Mouse (Mus musculus): ENCODE data around the gene Plbd1. TPM values are rescaled to one million over a fixed set of nuclear protein-coding genes. Genes with fewer than 3 reads are reported as not detected.
A peak's percentile ranks its signal among the peaks of the same experiment; 100 is the strongest.

Gene Plbd1
- total RNA-seq, 2 experiments from 2014 or later, result 12.2 to 14.9 TPM

DNA sequence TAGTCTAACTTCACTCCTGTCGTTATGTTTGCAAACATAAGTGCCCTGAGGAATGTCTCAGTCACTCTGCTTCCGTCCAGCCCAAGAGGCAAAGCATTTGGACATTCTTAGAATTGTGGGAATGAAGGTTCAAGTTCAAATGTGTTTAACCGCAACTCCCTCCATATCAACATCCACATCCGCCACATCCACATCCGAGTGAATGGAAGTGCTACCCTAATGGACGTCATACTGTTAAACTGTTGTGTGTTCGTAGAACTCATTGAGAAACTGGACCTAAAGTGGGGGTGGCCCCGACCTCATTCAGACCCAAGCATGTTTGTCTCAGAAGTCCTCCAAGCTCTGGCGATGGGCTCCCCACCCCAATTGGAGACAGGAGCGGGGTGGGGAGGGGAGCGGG is 5.9 kb downstream of the Plbd1 start:
- intact Hi-C loops (cut with DNase I; ENCODE audit: low total_unique reads), result no loop called here
- no peak for DNase-seq

DNA sequence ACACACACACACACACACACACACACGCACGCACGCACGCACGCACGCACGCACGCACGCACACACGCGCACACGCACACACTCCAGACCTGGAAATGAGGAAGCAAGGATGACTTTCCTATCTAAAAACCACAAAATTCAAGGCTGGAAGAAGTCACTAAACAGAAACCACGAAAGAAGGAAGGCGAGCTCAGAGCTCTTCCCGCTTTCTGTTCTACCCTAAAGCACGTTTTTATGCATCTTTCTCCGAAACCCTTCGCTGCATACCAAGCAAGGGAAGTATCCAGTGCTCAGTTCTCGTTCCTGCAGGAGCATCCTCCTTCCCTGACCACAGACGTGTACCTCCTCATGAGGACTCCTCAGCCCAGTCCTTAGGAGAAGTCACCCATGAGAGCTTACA is 7.3 kb downstream of the Plbd1 start:
- DNase-seq, result no peak

DNA sequence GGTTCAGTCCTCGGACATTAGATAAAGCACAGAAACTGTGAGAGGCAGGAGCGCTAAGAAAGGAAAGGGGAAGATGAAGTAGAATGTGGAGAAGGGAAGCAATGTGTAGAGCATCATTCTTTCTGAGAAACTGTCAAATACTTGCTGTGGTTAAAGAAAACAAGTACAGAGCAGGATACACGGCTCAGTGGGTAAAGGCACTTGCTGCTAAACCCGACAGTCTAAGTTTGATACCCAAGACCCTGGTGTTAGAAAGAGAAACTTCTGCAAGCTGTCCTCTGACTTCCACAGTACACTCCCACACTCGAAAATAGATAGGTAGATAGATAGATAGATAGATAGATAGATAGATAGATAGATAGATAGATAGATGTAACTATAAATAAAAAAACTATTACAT is 8.4 kb downstream of the Plbd1 start:
- intact Hi-C loops (cut with DNase I; ENCODE audit: low total_unique reads), result no loop called here
- no peak for DNase-seq

More for the DNA sequence above, 7.3 kb downstream of the Plbd1 start:
- intact Hi-C loops (cut with DNase I; ENCODE audit: low total_unique reads), result no loop called here

DNA sequence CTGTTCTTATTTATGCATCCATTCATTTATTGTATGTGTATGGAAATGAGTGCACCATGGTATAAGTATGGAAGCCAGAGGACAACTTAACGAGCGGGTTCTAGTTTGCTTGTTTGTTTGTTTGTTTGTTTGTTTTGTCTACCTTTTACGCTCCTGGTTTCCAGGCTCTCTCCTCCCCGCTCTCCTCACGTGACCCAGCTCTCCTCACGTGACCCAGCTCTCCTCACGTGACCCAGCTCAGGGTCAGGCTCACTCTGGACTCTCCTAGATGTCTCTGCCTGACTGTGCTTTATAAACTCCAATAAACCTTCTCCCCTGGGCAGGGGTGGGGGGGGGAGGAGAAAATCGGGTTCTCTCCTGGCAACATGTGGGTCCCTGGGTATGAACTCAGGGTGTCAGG is 11.1 kb downstream of the Plbd1 start:
- intact Hi-C loops (cut with DNase I; ENCODE audit: low total_unique reads), result no loop called here
- DNase-seq, result no peak

DNA sequence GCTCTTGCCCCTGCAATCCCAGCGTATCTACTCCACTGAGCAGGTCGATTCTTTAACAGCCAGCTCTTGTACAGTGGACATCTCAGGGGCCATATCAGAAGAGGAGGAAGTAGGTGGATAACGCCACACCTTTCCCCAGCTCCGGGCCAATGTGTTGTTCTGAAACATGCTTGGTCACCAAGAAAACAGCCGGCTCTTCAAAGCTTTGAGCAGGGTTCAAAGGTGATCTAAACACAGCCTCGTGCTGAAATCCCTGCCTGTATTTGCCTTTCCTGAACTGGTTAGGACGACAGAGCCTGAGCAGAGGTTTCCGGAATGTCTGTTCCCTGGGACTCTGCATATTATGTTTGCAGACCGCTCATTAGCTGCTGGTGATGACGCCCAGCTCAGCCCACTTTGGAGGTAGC is 14.3 kb downstream of the Plbd1 start:
- intact Hi-C loops (cut with DNase I; ENCODE audit: low total_unique reads), result no loop called here
- DNase-seq, result no peak

DNA sequence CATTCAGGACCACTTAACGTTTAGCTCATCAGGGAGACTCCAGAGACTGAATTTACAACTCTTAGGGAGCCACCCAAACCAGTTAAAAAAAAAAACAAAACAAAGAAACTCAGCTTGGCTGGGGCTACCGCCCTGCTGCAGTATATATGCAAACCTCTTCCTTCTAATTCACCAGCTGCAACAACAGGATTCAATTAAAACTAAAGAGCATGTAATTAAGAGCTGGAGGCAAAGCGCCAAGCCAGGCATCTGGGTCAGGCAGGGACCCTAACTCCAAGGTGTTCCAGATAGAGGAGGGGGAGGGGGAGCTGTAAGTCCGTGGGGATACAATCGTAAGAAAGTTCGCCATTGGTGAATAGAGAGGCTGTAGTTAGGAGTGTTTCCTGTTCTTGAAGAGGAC is 15.5 kb downstream of the Plbd1 start:
- no peak for DNase-seq
- intact Hi-C loops (cut with DNase I; ENCODE audit: low total_unique reads), result no loop called here

DNA sequence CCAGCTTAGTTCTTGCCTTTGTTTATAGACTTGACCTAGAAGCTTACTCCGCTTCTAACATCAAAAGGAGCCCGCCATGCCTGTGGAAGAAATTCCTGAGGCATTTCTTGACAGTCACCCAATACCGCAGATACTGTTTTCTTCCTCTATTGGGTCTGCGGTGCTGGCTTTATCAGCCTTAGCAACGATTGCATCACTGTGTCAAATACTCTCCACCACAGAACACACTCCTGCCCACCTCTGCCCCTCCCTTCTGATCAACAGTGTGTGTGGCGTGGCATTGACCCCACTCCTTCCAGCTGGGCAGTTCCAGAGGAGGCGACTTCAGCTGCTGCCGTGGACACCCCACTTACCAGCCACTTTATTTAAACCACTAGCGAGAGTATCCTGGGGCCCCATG is 16.0 kb downstream of the Plbd1 start:
- intact Hi-C loops (cut with DNase I; ENCODE audit: low total_unique reads), result no loop called here
- DNase-seq, result no peak

DNA sequence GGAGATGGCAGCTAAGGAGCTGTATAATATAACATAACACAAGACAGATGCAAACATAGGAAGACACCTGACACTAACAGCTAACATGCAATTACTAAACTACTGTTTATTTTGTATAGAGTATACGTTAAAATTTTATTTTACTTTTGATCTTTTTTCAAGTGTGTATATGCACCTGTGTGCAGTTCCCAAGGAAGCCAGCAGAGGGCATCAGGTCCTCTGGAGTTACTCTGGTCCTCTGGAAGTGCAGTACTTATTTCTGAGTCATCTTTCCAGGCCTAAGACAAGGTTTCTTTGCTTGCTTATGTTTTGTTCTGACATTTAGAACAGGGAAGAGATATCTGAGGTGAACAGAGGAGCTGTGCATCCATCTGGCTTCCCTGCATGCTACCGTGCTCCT is 17.6 kb downstream of the Plbd1 start:
- intact Hi-C loops (cut with DNase I; ENCODE audit: low total_unique reads), result no loop called here
- no peak for DNase-seq

DNA sequence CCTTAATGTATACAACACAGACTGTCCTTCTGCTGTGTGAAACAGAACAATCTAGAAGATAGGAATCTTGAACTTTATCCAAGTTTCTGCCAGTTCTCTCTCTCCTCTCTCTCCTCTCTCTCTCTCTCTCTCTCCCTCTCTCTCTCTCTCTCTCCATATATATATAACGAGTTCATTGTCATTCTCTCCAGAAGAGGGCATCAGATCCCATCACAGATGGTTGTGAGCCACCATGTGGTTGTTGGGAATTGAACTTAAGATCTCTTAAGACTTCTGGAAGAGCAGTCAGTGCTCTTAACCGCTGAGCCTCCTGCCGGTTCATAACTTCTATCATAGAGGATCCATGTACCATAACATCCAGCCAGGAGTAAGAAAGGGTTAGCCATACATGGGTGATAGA is 26.7 kb downstream of the Plbd1 start:
- intact Hi-C loops (cut with DNase I; ENCODE audit: low total_unique reads), result no loop called here
- DNase-seq, result no peak

DNA sequence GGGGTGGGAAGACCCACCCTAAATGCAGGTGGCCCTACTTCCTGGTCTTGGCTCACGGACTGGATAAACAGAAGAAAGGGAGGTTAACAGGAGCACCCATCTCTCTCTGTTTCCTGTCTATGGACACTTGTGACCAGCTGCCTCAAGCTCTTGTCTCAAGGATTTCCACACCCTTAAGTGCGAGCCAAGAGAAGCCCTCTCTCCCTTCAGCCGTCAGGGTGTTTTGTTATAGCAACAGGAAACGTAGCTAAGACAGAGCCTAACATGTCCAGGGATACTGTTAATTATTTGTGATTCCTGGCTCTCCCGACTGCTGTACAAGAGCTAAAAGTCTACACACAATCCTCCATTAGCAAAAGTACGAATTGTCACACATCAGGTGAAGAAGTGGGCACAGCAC is 28.0 kb downstream of the Plbd1 start:
- intact Hi-C loops (cut with DNase I; ENCODE audit: low total_unique reads), result no loop called here
- no peak for DNase-seq

DNA sequence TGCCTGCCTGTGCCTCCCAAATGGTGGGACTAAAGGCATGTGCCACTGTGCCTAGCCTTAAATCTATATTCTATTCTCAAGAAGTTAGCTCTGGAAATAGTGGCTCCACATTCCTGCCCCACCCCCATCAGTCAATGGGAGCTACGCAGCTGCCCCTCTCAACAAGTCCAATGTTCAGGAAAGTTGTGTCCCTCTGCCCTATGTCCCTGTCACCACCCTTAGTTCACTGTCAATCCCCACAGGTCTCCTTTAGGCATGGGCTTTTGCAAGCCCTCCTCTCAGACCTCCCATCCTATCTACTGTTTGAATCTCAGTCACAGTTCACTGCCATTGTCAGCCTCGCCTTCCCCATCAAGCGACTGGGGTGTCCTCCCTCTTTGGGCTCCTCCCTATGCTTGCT is 28.6 kb downstream of the Plbd1 start:
- no peak for DNase-seq
- intact Hi-C loops (cut with DNase I; ENCODE audit: low total_unique reads), result no loop called here

DNA sequence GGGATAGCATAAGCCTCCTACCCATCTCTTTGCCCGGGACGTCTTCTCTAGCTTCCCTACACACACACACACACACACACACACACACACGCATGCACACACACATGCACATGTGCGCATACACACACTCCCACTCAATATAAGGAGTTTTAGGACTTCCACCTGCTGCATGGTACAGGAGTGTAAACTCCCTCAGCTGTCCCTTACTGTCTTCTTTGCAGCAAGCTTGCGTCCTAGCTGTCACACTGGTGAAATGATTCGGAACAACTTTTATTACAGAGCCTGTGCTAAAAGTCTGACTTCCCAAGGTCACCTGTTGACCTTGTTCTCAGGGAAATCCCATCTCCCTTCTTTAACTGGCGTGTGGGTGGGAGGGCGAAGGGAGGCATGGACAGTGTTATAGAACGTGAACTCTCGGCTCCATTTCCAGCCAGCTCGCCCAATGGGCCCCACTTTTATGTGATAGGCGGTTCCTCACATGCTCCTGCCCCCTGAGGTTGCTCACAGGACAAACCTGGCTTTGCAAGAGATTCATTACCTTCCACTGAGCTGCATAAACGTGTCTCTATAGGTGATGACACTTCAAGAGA is 29.7 kb downstream of the Plbd1 start:
- DNase-seq, result no peak
- intact Hi-C loops (cut with DNase I; ENCODE audit: low total_unique reads), result no loop called here

DNA sequence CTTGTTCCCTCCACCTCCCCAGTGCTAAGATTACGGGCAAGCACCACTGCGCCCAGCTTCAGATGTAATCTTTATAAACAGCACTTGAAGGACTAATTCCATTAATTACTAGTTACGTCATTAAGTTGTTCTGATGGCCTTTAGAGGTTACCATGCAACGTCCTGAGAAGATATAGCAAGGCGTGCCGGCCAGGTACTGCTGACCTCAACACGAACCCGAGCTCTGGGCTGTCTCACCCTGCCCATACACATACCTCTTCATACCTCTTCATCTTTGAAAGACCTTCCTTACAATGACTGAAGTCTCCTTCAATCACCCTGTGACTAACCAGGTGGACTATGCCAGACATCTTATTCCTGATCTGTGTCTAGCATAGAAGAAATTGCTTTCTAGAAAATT is 30.2 kb downstream of the Plbd1 start:
- intact Hi-C loops (cut with DNase I; ENCODE audit: low total_unique reads), result no loop called here

DNA sequence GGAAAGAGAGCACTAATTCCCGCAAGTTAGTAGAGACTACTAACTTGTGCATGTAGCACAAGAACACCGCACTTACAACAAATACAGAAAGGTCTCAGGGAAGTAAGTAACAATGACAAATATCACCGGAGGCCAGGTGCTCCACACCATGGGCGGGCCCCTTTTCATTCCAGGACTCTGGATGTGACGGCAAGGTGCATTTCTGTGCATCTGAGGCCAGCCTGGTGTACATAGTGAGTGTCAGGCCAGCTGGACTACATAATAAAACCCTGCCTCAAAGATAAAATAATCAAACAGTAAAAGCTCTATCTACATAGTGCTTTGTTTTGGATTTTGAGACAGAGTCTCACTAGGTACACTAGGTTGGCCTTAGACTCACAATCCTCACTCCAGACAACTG is 32.1 kb downstream of the Plbd1 start:
- intact Hi-C loops (cut with DNase I; ENCODE audit: low total_unique reads), result no loop called here
- no peak for DNase-seq

More for the DNA sequence above, 30.2 kb downstream of the Plbd1 start:
- DNase-seq, result no peak

DNA sequence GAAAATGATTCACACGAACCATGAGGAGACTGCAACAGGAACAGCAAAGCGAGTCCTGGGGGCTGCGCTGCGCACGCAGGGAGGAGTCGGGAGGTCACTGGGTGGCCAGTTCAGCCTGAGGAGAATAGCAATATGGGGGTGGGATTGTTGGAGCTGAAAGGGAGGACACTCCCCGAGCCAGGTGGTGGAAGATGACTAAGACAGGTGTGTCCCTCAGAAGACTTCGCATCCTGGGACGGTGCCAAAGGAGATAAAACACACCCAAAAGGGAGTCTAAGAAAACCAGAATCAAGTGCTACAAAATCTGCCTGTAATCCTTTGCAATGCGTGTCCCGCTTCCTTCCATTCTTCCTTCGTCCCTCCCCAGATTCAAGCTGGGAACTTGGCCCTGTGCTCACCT is 36.3 kb downstream of the Plbd1 start:
- intact Hi-C loops (cut with DNase I; ENCODE audit: low total_unique reads), result no loop called here
- DNase-seq, result no peak

DNA sequence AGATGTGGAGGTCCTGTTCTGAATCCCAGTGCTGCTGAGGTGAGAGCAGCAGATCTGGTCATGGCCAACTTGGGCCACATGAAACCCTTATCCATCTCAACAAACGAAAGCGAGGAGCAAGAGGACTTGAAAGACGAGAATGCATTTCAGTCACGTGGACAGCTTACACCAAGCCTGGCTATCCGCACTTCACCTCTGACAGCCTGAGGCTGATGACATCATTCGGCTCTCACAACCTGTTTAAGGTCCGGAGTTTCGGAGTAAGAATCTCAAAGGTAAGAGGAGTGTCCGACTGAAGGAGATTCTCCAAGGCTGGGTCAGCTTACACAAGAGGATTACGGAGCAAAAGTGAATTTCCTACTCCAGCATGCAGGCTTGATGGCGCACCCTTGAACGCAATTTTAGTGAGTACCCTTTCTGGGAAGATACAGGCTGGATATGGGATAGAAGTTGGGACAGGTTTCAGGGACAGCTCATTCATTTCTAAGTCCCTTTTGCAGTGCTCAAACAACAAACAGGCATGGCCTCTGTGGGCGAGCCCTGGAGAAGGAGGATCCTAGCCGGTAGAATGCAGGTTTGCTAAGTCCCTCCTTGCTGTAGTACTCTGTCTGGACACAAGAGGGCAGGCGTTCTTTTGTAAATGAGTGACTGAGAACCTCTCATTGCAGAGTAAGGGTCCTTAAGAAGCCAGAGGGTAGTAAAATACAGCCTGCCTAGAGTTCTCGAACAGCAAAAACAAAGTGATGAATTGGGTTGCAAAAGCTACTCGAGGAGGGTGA is 41.2 kb downstream of the Plbd1 start:
- intact Hi-C loops (cut with DNase I; ENCODE audit: low total_unique reads), result loop anchor here (5.0 kb wide), 1 partner anchor 102 kb away; no protein-coding TSS in a partner anchor
- DNase-seq, result peak; percentile 73

DNA sequence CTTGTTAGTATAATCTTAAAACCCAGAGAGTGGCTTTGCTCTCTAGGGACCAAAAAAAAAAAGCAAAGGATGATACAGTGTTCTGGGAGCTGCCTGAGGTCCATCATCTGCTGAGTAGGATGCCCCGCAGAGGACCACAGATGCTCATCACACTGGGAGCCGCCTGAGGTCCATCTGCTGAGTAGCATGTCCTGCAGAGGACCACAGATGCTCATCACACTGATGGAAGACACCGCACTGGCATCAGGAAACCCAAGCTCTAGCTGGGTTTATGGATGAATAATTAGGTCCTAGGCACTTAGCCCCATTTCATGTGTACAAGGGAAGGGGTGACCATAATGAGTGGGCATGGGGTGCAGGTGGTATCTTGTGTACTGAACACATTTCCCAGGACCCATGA is 47.6 kb downstream of the Plbd1 start:
- intact Hi-C loops (cut with DNase I; ENCODE audit: low total_unique reads), result no loop called here

DNA sequence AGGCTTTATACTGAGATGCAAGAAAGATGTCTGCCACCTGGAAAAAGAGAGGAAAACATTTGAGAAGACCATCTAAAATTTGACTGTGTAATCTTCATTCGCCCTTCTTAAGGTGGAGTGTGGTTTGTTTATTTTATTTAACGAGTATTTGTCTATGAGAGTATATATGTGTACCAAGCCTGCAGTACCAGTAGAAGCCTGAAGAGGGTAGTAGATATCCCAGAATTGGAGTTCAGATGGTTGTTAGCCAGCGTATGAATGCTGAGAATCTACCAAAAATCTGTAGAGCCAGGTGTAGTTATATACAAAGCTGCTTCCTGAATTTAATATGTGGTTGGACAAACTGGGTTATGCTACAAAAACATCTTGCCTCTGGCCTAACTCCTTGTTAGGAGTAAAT is 49.4 kb downstream of the Plbd1 start:
- intact Hi-C loops (cut with DNase I; ENCODE audit: low total_unique reads), result no loop called here
- no peak for DNase-seq

More for the DNA sequence above, 47.6 kb downstream of the Plbd1 start:
- DNase-seq, result no peak

DNA sequence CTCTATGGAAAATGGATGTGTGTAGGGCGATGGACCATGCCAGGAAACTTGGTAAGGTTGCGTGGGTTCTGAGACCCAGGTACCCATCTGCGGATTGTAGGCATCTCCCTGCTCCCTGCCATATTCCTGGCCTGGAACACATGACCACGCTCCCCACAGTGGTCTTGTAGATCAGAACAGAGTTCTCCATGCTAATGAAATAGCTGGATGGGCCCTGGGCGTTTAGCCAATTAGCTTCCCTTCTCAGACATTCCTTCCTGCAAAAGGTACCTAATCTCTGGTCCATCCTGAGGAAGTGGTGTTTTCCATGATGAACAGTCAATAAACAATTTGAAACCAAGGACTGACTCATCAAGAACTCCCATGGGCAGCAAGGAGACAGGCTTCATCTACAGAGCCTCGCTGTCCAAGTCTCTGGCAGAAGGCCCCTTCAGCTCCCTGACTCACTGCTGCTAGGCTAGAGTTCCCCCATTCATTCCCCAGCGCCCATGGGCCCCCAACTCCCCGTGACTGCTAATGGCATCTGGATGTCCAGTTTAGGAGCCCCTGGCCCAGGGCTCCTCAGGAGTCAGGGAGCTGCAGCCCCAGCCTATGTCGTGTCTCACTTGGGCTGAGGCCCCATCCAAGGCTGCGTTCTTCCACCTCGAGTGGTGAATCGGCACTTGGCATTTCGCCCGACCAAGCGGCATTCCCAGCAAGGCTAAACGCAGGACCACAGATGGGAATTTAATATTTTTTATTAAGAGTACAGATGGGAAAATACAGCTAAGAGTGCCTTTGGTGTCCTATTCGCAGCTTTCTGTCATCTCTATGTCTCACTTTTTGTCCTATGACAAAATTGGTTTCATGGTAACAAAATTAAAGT is 50.1 kb downstream of the Plbd1 start:
- DNase-seq, result no peak
- intact Hi-C loops (cut with DNase I; ENCODE audit: low total_unique reads), result no loop called here

DNA sequence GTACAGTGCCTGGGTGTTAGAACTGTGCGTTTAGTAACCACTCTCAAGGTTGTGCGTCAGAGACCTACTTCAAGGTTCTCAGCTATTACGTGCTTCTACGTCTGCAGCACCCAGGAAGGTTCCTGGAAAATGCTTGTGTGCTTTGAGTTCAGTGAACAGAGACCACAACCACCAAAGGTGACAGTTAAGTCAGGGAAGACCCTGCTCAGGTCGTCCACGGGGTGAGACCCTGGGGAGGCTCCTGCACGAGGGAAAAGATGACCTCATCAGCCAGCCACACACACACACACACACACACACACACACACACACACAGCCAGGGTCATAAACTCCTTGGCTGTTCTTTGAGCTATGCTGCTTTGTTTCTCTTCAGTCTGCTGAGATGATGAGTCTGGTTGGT is 59.1 kb downstream of the Plbd1 start:
- intact Hi-C loops (cut with DNase I; ENCODE audit: low total_unique reads), result no loop called here
- no peak for DNase-seq

DNA sequence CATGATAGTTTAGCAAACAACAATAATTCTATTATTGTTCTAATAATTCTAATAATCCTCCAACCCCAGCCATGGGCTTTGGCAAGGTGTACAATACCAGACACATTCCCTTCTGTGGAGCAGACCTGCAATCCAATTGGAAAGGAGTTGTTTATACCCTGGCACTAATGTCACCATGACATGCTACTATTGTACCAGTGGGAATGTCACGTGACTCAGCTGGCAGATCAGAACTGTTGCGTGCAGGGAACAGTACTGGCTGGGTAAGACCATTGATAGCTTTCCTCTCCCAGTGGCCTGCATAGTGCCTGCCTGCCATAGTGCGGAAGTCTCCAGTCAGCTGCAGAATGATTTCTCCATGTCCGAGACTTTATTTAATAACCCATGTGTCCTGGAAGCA is 67.2 kb downstream of the Plbd1 start:
- intact Hi-C loops (cut with DNase I; ENCODE audit: low total_unique reads), result no loop called here
- DNase-seq, result no peak
